Mouse (Mus musculus) macrophage (primary cell): ENCODE data around the gene Nudt5. TPM values are rescaled to one million over a fixed set of nuclear protein-coding genes. Genes with fewer than 3 reads are reported as not detected.

Source experiments
- H3K27ac ChIP-seq: fragments of 350-480 bp; formaldehyde crosslinking; 2 replicates; pipeline ENCODE4 v1.9.0; 2021
- H3K36me3 ChIP-seq: fragments of 350-480 bp; formaldehyde crosslinking; 2 replicates; pipeline ENCODE4 v1.9.0; 2021; ENCODE audit errors: inconsistent target
- H3K4me3 ChIP-seq: fragments of 350-480 bp; formaldehyde crosslinking; 2 replicates; pipeline ENCODE4 v1.9.0; 2021; ENCODE audit errors: inconsistent target
- H3K79me2 ChIP-seq: fragments of 350-480 bp; formaldehyde crosslinking; 2 replicates; pipeline ENCODE4 v1.9.0; 2021; ENCODE audit errors: inconsistent target
- WGBS: methylation state at CpG from one replicate; pipeline ENCODE4 v1.1.7; 2026; ENCODE audit warnings: inconsistent platforms; ENCODE audit not compliant: missing documents; 5-methylcytosine and 5-hydroxymethylcytosine counted together
- polyA plus RNA-seq: library from polyadenylated mRNA; stranded (reverse); fragments of 250-400 nt; gene quantifications from 3 replicates; pipeline ENCODE4 v1.2.4, GENCODE M21; 2018; ENCODE audit warnings: inconsistent platforms

Nudt5 gene
- polyA plus RNA-seq, 1 experiment from 2014 or later, result 10.6 TPM

- 96% methylated on average over 5 of the region's 5 CpGs for WGBS
- no peak overlapping the region for H3K4me3 ChIP-seq
- H3K79me2 ChIP-seq, result peaks cover 9% of the 10 kb centered on the region; the same call in 1 of the 2 replicates
- peaks cover 31% of the 10 kb centered on the region; the same call in 1 of the 2 replicates for H3K36me3 ChIP-seq
- H3K27ac ChIP-seq, result 0 out of 2 replicates have a peak overlapping the region, but pooled peaks have one; percentile 21
These were observed 19.4 kb upstream of the Nudt5 start for GRCm38 (mm10) chr2:5825265-5825913.

- 88% methylated on average over 11 of the region's 11 CpGs for WGBS
- no peak overlapping the region for H3K27ac ChIP-seq
These were observed 4.0 kb upstream of the Nudt5 start for GRCm38 (mm10) chr2:5840815-5841214.

GRCm38 (mm10) chr2:5844181-5844872, 492 bp upstream of the Nudt5 start:
- peaks cover 67% of the 10 kb centered on the region for H3K79me2 ChIP-seq
- WGBS, result under 1% methylated on average over 22 of the region's 23 CpGs

More at GRCm38 (mm10) chr2:5840815-5841214, 4.0 kb upstream of the Nudt5 start:
- Histone ChIP-seq H3K4me3 (no peak overlapping the region), H3K79me2 (peaks cover 50% of the 10 kb centered on the region), H3K36me3 (peaks cover 44% of the 10 kb centered on the region)

GRCm38 (mm10) chr2:5845826-5846225, 1.0 kb downstream of the Nudt5 start:
- Histone ChIP-seq H3K36me3 (peaks cover 7% of the 10 kb centered on the region; the same call in 1 of the 2 replicates), H3K27ac (peak overlapping the region; percentile 92), H3K4me3 (peak overlapping the region; percentile 94), H3K79me2 (peaks cover 77% of the 10 kb centered on the region)
- 10% methylated on average over 4 of the region's 4 CpGs for WGBS

More at GRCm38 (mm10) chr2:5844181-5844872, 492 bp upstream of the Nudt5 start:
- H3K4me3 ChIP-seq, result peak overlapping the region; percentile 94
- peaks cover 22% of the 10 kb centered on the region for H3K36me3 ChIP-seq
- H3K27ac ChIP-seq, result peak overlapping the region; percentile 92

DNA sequence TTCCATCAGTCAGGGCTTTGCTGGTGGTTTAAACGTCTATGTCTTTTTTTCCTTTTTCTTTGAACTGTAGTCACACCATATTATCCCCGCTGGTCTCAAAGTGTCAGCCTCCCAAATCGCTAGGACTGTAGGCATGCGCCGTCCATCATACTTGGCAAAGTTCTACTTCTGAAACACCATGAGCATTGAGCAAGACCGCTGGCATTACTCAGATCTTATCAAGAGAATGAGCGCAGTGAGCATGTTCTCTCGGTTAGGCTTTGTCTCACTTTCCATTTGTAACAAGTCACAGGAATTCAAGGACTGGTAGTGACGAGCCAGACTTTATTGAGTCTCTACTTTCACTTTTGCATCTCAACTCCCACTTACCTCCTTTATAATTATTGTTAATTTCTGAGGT, 6.3 kb downstream of the Nudt5 start:
- H3K79me2 ChIP-seq, result peaks cover 49% of the 10 kb centered on the region
- no peaks in the 10 kb centered on the region for H3K36me3 ChIP-seq
- no peak overlapping the region for H3K4me3 ChIP-seq
- H3K27ac ChIP-seq, result no peak overlapping the region
- WGBS, result 91% methylated on average over 9 of the region's 9 CpGs

DNA sequence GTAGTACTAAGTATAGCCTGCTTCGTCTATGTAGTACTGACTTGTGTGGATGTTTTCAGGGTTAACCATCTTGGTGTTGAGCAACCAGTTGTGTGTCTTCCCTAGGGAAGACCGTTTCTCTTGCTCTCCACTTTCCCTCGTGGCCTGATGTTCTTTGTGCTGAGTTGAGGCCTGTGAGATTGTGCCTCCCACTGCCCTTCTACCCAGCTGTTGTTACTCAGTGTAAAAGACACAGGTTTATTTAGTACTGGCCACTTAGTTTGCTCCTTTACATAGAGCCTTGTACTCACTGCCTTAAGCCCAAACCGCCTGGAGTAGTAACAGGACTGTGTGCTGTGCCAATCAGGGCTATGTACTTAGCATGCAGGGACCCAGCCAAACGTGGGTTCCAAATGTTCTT, 7.0 kb downstream of the Nudt5 start:
- 87% methylated on average over 5 of the region's 5 CpGs for WGBS

GRCm38 (mm10) chr2:5862834-5863233, 18.0 kb downstream of the Nudt5 start, which contains the start of gene Gm13199:
Gm13199 (minus strand) TSS chr2:5862934.
- no peak within 1 kb of the TSS for H3K4me3 ChIP-seq
- WGBS, result 100% methylated on average over 3 of the region's 3 CpGs
- no peaks in the 10 kb centered on the region for H3K79me2 ChIP-seq
- H3K36me3 ChIP-seq, result peaks cover 20% of the 10 kb centered on the region; the same call in 1 of the 2 replicates
- H3K27ac ChIP-seq, result no peak within 1 kb of the TSS

More for the DNA sequence above, 7.0 kb downstream of the Nudt5 start:
- H3K4me3 ChIP-seq, result no peak overlapping the region
- H3K36me3 ChIP-seq, result no peaks in the 10 kb centered on the region
- peaks cover 42% of the 10 kb centered on the region for H3K79me2 ChIP-seq
- H3K27ac ChIP-seq, result no peak overlapping the region

DNA sequence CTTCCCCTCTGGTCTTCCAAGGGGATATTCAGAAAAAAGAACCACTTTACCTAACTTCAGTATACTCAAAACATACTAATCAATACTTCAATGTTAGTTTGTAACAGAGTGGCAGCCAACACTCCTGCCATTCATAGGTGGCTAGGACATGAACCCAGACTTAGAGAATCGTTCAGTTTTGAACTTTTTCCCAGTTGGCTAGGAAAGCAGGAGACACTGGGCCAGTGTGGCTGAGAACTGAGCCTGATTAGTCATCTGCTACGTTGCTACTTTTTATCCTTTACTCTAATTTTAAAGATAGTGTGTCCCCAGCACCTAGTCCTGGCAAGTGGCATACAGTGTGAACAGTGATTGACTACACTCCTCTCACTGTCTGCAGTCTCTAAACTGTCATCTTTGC, 22.9 kb downstream of the Nudt5 start:
- Histone ChIP-seq H3K4me3 (no peak overlapping the region), H3K27ac (no peak overlapping the region), H3K79me2 (no peaks in the 10 kb centered on the region), H3K36me3 (peaks cover 35% of the 10 kb centered on the region; the same call in 1 of the 2 replicates)
- 92% methylated on average over 2 of the region's 2 CpGs for WGBS

DNA sequence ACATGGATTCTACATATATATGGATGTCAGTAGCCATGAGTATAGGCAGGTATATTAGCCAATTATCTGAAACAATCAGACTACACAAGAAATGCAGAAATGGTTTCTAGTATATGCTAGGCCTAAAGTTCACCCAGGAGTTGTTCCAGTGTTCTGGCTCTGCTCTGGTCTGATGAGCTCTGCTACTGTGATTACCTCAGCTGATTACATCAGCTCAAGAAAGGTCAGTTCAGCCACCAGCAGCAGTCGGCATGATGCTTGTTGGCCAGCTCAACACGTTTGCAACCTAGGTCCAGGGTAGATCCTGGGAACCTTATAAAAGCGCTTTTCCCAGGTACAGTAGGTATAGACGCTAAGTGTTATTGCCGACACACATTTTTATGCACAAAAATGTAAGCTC, 24.9 kb downstream of the Nudt5 start:
- no peak overlapping the region for H3K27ac ChIP-seq
- H3K4me3 ChIP-seq, result no peak overlapping the region
- peaks cover 38% of the 10 kb centered on the region for H3K36me3 ChIP-seq
- 95% methylated on average over 5 of the region's 5 CpGs for WGBS
- H3K79me2 ChIP-seq, result no peaks in the 10 kb centered on the region

- peaks cover 79% of the 10 kb centered on the region for H3K36me3 ChIP-seq
- H3K27ac ChIP-seq, result no peak overlapping the region
- WGBS, result 87% methylated on average over 3 of the region's 3 CpGs
- H3K4me3 ChIP-seq, result no peak overlapping the region
- no peaks in the 10 kb centered on the region for H3K79me2 ChIP-seq
These were observed 32.6 kb downstream of the Nudt5 start for GRCm38 (mm10) chr2:5877446-5877845.

GRCm38 (mm10) chr2:5888865-5889264, 44.0 kb downstream of the Nudt5 start:
- 96% methylated on average over 5 of the region's 5 CpGs for WGBS
- Histone ChIP-seq H3K36me3 (peaks cover 44% of the 10 kb centered on the region), H3K79me2 (no peaks in the 10 kb centered on the region; the same call in 1 of the 2 replicates), H3K27ac (no peak overlapping the region), H3K4me3 (no peak overlapping the region)

DNA sequence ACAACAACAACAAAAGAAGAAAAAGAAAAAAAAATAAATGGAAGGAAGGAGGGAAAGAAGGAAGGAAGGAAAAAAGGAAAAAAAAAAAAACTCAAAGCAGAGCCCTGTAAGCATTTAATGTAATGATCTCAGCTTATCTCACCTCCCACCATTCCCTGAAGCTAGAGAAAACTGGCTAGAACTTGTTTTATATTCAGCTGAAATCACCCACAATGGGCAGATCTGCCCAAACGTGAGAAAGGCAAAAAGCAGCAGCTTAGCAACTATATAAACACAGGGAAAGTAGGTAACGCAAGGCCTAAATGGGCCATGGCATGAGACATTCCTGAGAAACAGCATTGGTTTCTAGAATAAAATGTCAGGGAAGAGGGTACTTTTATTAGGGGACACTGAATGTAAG, 44.6 kb downstream of the Nudt5 start:
- H3K36me3 ChIP-seq, result peaks cover 39% of the 10 kb centered on the region

GRCm38 (mm10) chr2:5894296-5894695, 49.5 kb downstream of the Nudt5 start:
- Histone ChIP-seq H3K36me3 (peaks cover 13% of the 10 kb centered on the region; the same call in 1 of the 2 replicates), H3K4me3 (peak overlapping the region; percentile 49), H3K79me2 (peaks cover 8% of the 10 kb centered on the region; the same call in 1 of the 2 replicates), H3K27ac (no peak overlapping the region)
- WGBS, result 75% methylated on average over 11 of the region's 11 CpGs

More for the DNA sequence above, 44.6 kb downstream of the Nudt5 start:
- no peak overlapping the region for H3K27ac ChIP-seq
- H3K79me2 ChIP-seq, result peaks cover 4% of the 10 kb centered on the region; the same call in 1 of the 2 replicates
- WGBS, result 97% methylated on average over 2 of the region's 2 CpGs
- no peak overlapping the region for H3K4me3 ChIP-seq

DNA sequence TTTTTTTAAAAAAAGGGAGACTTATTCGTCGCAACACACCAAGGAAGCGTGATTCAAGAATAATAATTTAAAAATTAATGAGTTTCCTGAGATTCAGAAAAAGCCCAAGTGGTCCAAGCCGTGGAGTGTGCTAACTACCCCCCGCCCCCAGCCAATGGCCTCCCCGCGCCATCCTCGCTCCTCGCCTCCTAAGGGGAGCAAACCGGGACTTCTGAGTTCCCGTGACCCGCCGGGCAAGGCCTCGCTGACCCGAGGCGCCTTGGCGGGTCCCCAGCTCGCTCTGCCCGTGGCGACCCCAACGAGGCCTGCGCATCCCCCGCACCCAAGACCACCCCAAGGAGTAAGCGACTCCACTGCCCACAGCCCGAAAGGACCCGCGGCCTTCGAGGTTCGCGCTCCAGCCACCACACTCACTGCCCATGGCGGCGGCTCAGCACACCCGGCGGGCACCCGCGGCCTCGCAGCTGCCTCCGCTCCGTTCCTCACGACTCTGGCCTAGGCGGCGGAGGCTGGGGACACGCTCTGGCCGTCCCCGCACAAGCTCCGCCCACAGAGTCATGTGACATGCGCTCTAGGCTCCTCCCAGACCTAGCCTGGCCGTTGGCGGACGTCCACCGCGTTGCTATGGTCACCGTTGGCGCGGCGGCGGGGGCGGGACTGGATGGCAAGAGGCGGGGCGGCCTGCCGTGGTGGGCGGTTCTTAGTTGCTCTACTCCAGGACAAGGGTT, 50.2 kb downstream of the Nudt5 start, which contains the start of gene Sec61a2:
Sec61a2 (minus strand) TSS at position 590 of the 728 bp plus-strand sequence.
- Histone ChIP-seq H3K27ac (peak within 1 kb of the TSS; percentile 19; the same call in 1 of the 2 replicates), H3K4me3 (peak within 1 kb of the TSS; percentile 49), H3K36me3 (0 out of 2 replicates have a peak, but pooled peaks cover 10% of the 10 kb centered on the region), H3K79me2 (peaks cover 8% of the 10 kb centered on the region; the same call in 1 of the 2 replicates)
- WGBS, result under 1% methylated on average over 60 of the region's 62 CpGs
